8 mouse cellular contexts compared by ENCODE assay signal in the genomic region with DNA sequence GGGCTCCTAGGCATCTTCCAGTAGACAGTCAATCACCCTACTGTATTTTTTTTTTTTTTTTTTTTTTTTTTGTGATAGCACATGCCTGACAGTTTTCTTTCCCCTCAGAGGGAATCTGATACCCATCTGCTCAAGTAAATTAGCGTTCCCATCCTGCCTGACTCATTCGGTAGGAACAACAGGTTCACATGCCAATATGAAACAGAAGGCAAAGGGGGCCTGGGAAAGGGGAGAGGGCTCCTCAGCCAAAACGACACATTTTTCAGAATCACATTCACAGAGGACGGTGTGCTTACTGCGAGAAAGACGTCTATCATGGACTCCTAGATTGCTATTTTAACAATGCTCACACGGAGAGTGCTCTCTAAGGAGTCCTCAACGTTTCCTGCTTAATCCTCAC. TPM values are rescaled to one million over a fixed set of nuclear protein-coding genes. Genes with fewer than 3 reads are reported as not detected.
DNase-seq lines count a peak whose midpoint lies in the region; ATAC-seq and TF ChIP-seq lines count a peak whose summit lies in the region.

No protein-coding gene starts in this region.

- DNase-seq in layer of hippocampus, adult 11-12 months (ENCODE audit: low spot score), result peak; percentile 41
- no peak for DNase-seq in layer of hippocampus, adult 9-10 months (ENCODE audit: low spot score)
- DNase-seq in brain, embryonic 14.5 days (ENCODE audit: low read depth), result peak; percentile 86
- peak; percentile 25 for DNase-seq in mesoderm, embryonic 11.5 days (ENCODE audit: low read depth, low spot score)
- no peak for DNase-seq in adrenal gland, adult 8-10 months
- DNase-seq in urinary bladder, postnatal 4 days (ENCODE audit: low spot score in 2 of 2), result no peak
- no peak for DNase-seq in spleen, postnatal 4 days (ENCODE audit: low spot score in 2 of 2)

- H3K4me3 ChIP-seq in hindbrain, embryonic 13.5 days, result peak overlapping the region; percentile 94

- H3K36me3 ChIP-seq in hindbrain, embryonic 13.5 days, result peaks cover 5% of the 10 kb centered on the region; the same call in 1 of the 2 replicates

- TF ChIP-seq POLR2A in brain, embryonic 14.5 days (IDR thresholded peaks at IDR 0.05; ENCODE audit: borderline replicate concordance, extremely low read depth, insufficient read depth, insufficient read length, poor library complexity, severe bottlenecking), result no peak

- H3K27me3 ChIP-seq in hindbrain, embryonic 13.5 days, result no peaks in the 10 kb centered on the region

- H3K4me1 ChIP-seq in hindbrain, embryonic 13.5 days (replicated peaks), result peaks cover 15% of the 10 kb centered on the region

- H3K9me3 ChIP-seq in hindbrain, embryonic 13.5 days, result no peaks in the 10 kb centered on the region

- no peak for ATAC-seq in hindbrain, embryonic 13.5 days (ENCODE audit: low FRiP score)

- H3K4me2 ChIP-seq in hindbrain, embryonic 13.5 days, result peak overlapping the region; percentile 73

- peak overlapping the region; percentile 97 for H3K9ac ChIP-seq in hindbrain, embryonic 13.5 days

- peak overlapping the region; percentile 88 for H3K27ac ChIP-seq in hindbrain, embryonic 13.5 days

- under 1% methylated on average over 8 of the region's 8 CpGs for WGBS in hindbrain, embryonic 13.5 days

- no peak for TF ChIP-seq CTCF in brain, embryonic 14.5 days (IDR thresholded peaks at IDR 0.05; ENCODE audit: borderline replicate concordance, extremely low read depth, insufficient read depth, insufficient read length)

RNA-seq across cellular contexts. Expression of a gene that starts 0.9 kb away (rescaled TPM):
- 29.8 and 36.7 TPM in 2 replicates for polyA plus RNA-seq in brain, embryonic 14.5 days (2012; rRNA removed)
- 13.6 and 15.9 TPM in 2 replicates for polyA plus RNA-seq in hindbrain, embryonic 13.5 days (2015; fragmentation: Nextera tagmentation; extraction: Ambion mirVana)
- total RNA-seq in adrenal gland, adult 8-10 months (2022), result 10 to 100 TPM; 11.6 to 19.8 (median 15.7) TPM

RNA-seq across cellular contexts. Expression of a gene that starts 24.4 kb away (rescaled TPM):
- 112 and 144 TPM in 2 replicates for polyA plus RNA-seq in brain, embryonic 14.5 days (2012; rRNA removed)
- polyA plus RNA-seq in hindbrain, embryonic 13.5 days (2015; fragmentation: Nextera tagmentation; extraction: Ambion mirVana), result 159 and 163 TPM in 2 replicates
- total RNA-seq in adrenal gland, adult 8-10 months (2022), result 10 to 100 TPM; 58.8 to 88.7 (median 70.4) TPM

Comparison
In these comparisons a context has a peak if more than half of its experiments do, and no peak if none do; other contexts are left out.
1. DNase-seq: peak in layer of hippocampus, adult 11-12 months (single experiment), brain, embryonic 14.5 days (single experiment) and mesoderm, embryonic 11.5 days (single experiment); none in layer of hippocampus, adult 9-10 months (single experiment), adrenal gland, adult 8-10 months (single experiment), urinary bladder, postnatal 4 days (0 of 2) and spleen, postnatal 4 days (0 of 2).